Mouse (Mus musculus): ENCODE results near the gene Spata17. TPM values are rescaled to one million over a fixed set of nuclear protein-coding genes. Genes with fewer than 3 reads are reported as not detected.

Spata17 gene
- 0.72 and 1.5 TPM in 2 replicates for polyA plus RNA-seq (2014; fragmentation: Nextera tagmentation; extraction: Ambion mirVana)

- peak within 1 kb of the TSS; percentile 84 for H3K27ac ChIP-seq (ENCODE audit: low read depth, low read length)
These were observed at the start of gene Spata17, which contains the start of gene Gpatch2 for GRCm38 (mm10) chr1:187215181-187216116. Spata17 (minus strand) TSS chr1:187215465. Gpatch2 (plus strand) TSS chr1:187215508.

GRCm38 (mm10) chr1:187258756-187259155, 43.5 kb upstream of the Spata17 start:
- Histone ChIP-seq H3K9me3 (replicated peaks; ENCODE audit: control insufficient read depth, low read length) (no peaks in the 10 kb centered on the region), H3K4me3 (ENCODE audit: low read depth, low read length) (no peak overlapping the region), H3K9ac (ENCODE audit: low read depth, low read length) (no peak overlapping the region), H3K27ac (ENCODE audit: low read depth, low read length) (no peak overlapping the region), H3K27me3 (ENCODE audit: control insufficient read depth, insufficient read depth, low read length) (no peaks in the 10 kb centered on the region), H3K36me3 (ENCODE audit: control insufficient read depth, insufficient read depth, low read length) (no peaks in the 10 kb centered on the region), H3K4me2 (no peak overlapping the region), H3K4me1 (ENCODE audit: control insufficient read depth, insufficient read depth, low read length) (no peaks in the 10 kb centered on the region)
- ATAC-seq (replicated peaks; ENCODE audit: insufficient number of reproducible peaks, low FRiP score, low TSS enrichment) = no peak
- 79% methylated on average over 4 of the region's 4 CpGs for WGBS (ENCODE audit: insufficient replicate concordance)

More at GRCm38 (mm10) chr1:187215181-187216116, at the start of gene Spata17, which contains the start of gene Gpatch2:
- no peaks in the 10 kb centered on the region for H3K36me3 ChIP-seq (ENCODE audit: control insufficient read depth, insufficient read depth, low read length)
- no peaks in the 10 kb centered on the region for H3K9me3 ChIP-seq (replicated peaks; ENCODE audit: control insufficient read depth, low read length)
- H3K4me2 ChIP-seq = peak within 1 kb of the TSS; percentile 83
- peak; percentile 84 for ATAC-seq (replicated peaks; ENCODE audit: insufficient number of reproducible peaks, low FRiP score, low TSS enrichment)
- WGBS (ENCODE audit: insufficient replicate concordance) = 1% methylated on average over 58 of the region's 58 CpGs
- H3K4me3 ChIP-seq (ENCODE audit: low read depth, low read length) = peak within 1 kb of the TSS; percentile 92
- H3K27me3 ChIP-seq (ENCODE audit: control insufficient read depth, insufficient read depth, low read length) = no peaks in the 10 kb centered on the region
- peak within 1 kb of the TSS; percentile 91 for H3K9ac ChIP-seq (ENCODE audit: low read depth, low read length)
- 0 out of 2 replicates have a peak, but pooled peaks cover 3% of the 10 kb centered on the region for H3K4me1 ChIP-seq (ENCODE audit: control insufficient read depth, insufficient read depth, low read length)

GRCm38 (mm10) chr1:187250741-187251262, 35.5 kb upstream of the Spata17 start:
- Histone ChIP-seq H3K9ac (ENCODE audit: low read depth, low read length) (no peak overlapping the region), H3K4me1 (ENCODE audit: control insufficient read depth, insufficient read depth, low read length) (peaks cover 4% of the 10 kb centered on the region), H3K9me3 (replicated peaks; ENCODE audit: control insufficient read depth, low read length) (no peaks in the 10 kb centered on the region), H3K4me2 (no peak overlapping the region), H3K36me3 (ENCODE audit: control insufficient read depth, insufficient read depth, low read length) (no peaks in the 10 kb centered on the region), H3K27me3 (ENCODE audit: control insufficient read depth, insufficient read depth, low read length) (no peaks in the 10 kb centered on the region), H3K4me3 (ENCODE audit: low read depth, low read length) (no peak overlapping the region), H3K27ac (ENCODE audit: low read depth, low read length) (no peak overlapping the region)
- WGBS (ENCODE audit: insufficient replicate concordance) = 64% methylated on average over 1 of the region's 1 CpGs
- no peak for ATAC-seq (replicated peaks; ENCODE audit: insufficient number of reproducible peaks, low FRiP score, low TSS enrichment)

GRCm38 (mm10) chr1:187244734-187245133, 29.5 kb upstream of the Spata17 start:
- no peaks in the 10 kb centered on the region for H3K36me3 ChIP-seq (ENCODE audit: control insufficient read depth, insufficient read depth, low read length)
- WGBS (ENCODE audit: insufficient replicate concordance) = 88% methylated on average over 5 of the region's 5 CpGs
- no peak overlapping the region for H3K9ac ChIP-seq (ENCODE audit: low read depth, low read length)
- no peak overlapping the region for H3K4me2 ChIP-seq
- no peaks in the 10 kb centered on the region for H3K27me3 ChIP-seq (ENCODE audit: control insufficient read depth, insufficient read depth, low read length)
- H3K4me3 ChIP-seq (ENCODE audit: low read depth, low read length) = no peak overlapping the region
- peaks cover 3% of the 10 kb centered on the region for H3K4me1 ChIP-seq (ENCODE audit: control insufficient read depth, insufficient read depth, low read length)
- no peak for ATAC-seq (replicated peaks; ENCODE audit: insufficient number of reproducible peaks, low FRiP score, low TSS enrichment)
- no peaks in the 10 kb centered on the region for H3K9me3 ChIP-seq (replicated peaks; ENCODE audit: control insufficient read depth, low read length)
- no peak overlapping the region for H3K27ac ChIP-seq (ENCODE audit: low read depth, low read length)

- H3K9ac ChIP-seq (ENCODE audit: low read depth, low read length) = no peak overlapping the region
- 83% methylated on average over 5 of the region's 5 CpGs for WGBS (ENCODE audit: insufficient replicate concordance)
- 0 out of 2 replicates have a peak, but pooled peaks cover 2% of the 10 kb centered on the region for H3K36me3 ChIP-seq (ENCODE audit: control insufficient read depth, insufficient read depth, low read length)
- no peaks in the 10 kb centered on the region for H3K4me1 ChIP-seq (ENCODE audit: control insufficient read depth, insufficient read depth, low read length)
- no peak overlapping the region for H3K27ac ChIP-seq (ENCODE audit: low read depth, low read length)
- no peaks in the 10 kb centered on the region for H3K27me3 ChIP-seq (ENCODE audit: control insufficient read depth, insufficient read depth, low read length)
- H3K4me2 ChIP-seq = no peak overlapping the region
- no peaks in the 10 kb centered on the region for H3K9me3 ChIP-seq (replicated peaks; ENCODE audit: control insufficient read depth, low read length)
- no peak for ATAC-seq (replicated peaks; ENCODE audit: insufficient number of reproducible peaks, low FRiP score, low TSS enrichment)
- no peak overlapping the region for H3K4me3 ChIP-seq (ENCODE audit: low read depth, low read length)
These were observed 26.1 kb upstream of the Spata17 start for GRCm38 (mm10) chr1:187241329-187241728.

- no peak overlapping the region for H3K4me3 ChIP-seq (ENCODE audit: low read depth, low read length)
- H3K27me3 ChIP-seq (ENCODE audit: control insufficient read depth, insufficient read depth, low read length) = no peaks in the 10 kb centered on the region
- no peaks in the 10 kb centered on the region for H3K9me3 ChIP-seq (replicated peaks; ENCODE audit: control insufficient read depth, low read length)
- WGBS (ENCODE audit: insufficient replicate concordance) = 94% methylated on average over 3 of the region's 3 CpGs
- H3K4me1 ChIP-seq (ENCODE audit: control insufficient read depth, insufficient read depth, low read length) = no peaks in the 10 kb centered on the region
- no peak overlapping the region for H3K4me2 ChIP-seq
- H3K9ac ChIP-seq (ENCODE audit: low read depth, low read length) = no peak overlapping the region
- H3K36me3 ChIP-seq (ENCODE audit: control insufficient read depth, insufficient read depth, low read length) = 0 out of 2 replicates have a peak, but pooled peaks cover 2% of the 10 kb centered on the region
- ATAC-seq (replicated peaks; ENCODE audit: insufficient number of reproducible peaks, low FRiP score, low TSS enrichment) = no peak
- no peak overlapping the region for H3K27ac ChIP-seq (ENCODE audit: low read depth, low read length)
These were observed 25.0 kb upstream of the Spata17 start for GRCm38 (mm10) chr1:187240304-187240703.

GRCm38 (mm10) chr1:187238061-187238460, 22.8 kb upstream of the Spata17 start:
- Histone ChIP-seq H3K27ac (ENCODE audit: low read depth, low read length) (no peak overlapping the region), H3K4me3 (ENCODE audit: low read depth, low read length) (no peak overlapping the region), H3K9ac (ENCODE audit: low read depth, low read length) (no peak overlapping the region), H3K36me3 (ENCODE audit: control insufficient read depth, insufficient read depth, low read length) (0 out of 2 replicates have a peak, but pooled peaks cover 2% of the 10 kb centered on the region), H3K27me3 (ENCODE audit: control insufficient read depth, insufficient read depth, low read length) (no peaks in the 10 kb centered on the region), H3K4me1 (ENCODE audit: control insufficient read depth, insufficient read depth, low read length) (no peaks in the 10 kb centered on the region), H3K9me3 (replicated peaks; ENCODE audit: control insufficient read depth, low read length) (no peaks in the 10 kb centered on the region), H3K4me2 (no peak overlapping the region)
- no peak for ATAC-seq (replicated peaks; ENCODE audit: insufficient number of reproducible peaks, low FRiP score, low TSS enrichment)
- 88% methylated on average over 4 of the region's 4 CpGs for WGBS (ENCODE audit: insufficient replicate concordance)

- H3K9me3 ChIP-seq (replicated peaks; ENCODE audit: control insufficient read depth, low read length) = no peaks in the 10 kb centered on the region
- H3K4me3 ChIP-seq (ENCODE audit: low read depth, low read length) = no peak overlapping the region
- H3K27ac ChIP-seq (ENCODE audit: low read depth, low read length) = no peak overlapping the region
- H3K9ac ChIP-seq (ENCODE audit: low read depth, low read length) = no peak overlapping the region
- H3K4me1 ChIP-seq (ENCODE audit: control insufficient read depth, insufficient read depth, low read length) = no peaks in the 10 kb centered on the region
- 73% methylated on average over 6 of the region's 6 CpGs for WGBS (ENCODE audit: insufficient replicate concordance)
- 0 out of 2 replicates have a peak, but pooled peaks cover 2% of the 10 kb centered on the region for H3K36me3 ChIP-seq (ENCODE audit: control insufficient read depth, insufficient read depth, low read length)
- no peaks in the 10 kb centered on the region for H3K27me3 ChIP-seq (ENCODE audit: control insufficient read depth, insufficient read depth, low read length)
- no peak for ATAC-seq (replicated peaks; ENCODE audit: insufficient number of reproducible peaks, low FRiP score, low TSS enrichment)
- no peak overlapping the region for H3K4me2 ChIP-seq
These were observed 21.0 kb upstream of the Spata17 start for GRCm38 (mm10) chr1:187236296-187236695.
